Mouse (Mus musculus) neural tube, embryonic 12.5 days (tissue): ENCODE data around the gene A2ml1. TPM values are rescaled to one million over a fixed set of nuclear protein-coding genes. Genes with fewer than 3 reads are reported as not detected.

Source experiments
- ATAC-seq: fragments of 200-750 bp; cut with Nextera tagmentation; 2 replicates; pipeline ENCODE4 v1.8.0; 2017; ENCODE audit warnings: low read depth, mild to moderate bottlenecking, moderate TSS enrichment, moderate library complexity; ENCODE audit not compliant: low FRiP score
- H3K27ac ChIP-seq: fragments of 300-500 bp; sonication (generic); 2 replicates; pipeline ENCODE4 v1.5.1; 2016
- H3K27me3 ChIP-seq: fragments of 300-500 bp; sonication (generic); replicated peaks from 2 replicates; pipeline ENCODE4 v1.6.1; 2016; ENCODE audit warnings: mild to moderate bottlenecking
- H3K36me3 ChIP-seq: fragments of 300-500 bp; sonication (generic); 2 replicates; pipeline ENCODE4 v1.6.1; 2016; ENCODE audit warnings: mild to moderate bottlenecking
- H3K4me1 ChIP-seq: fragments of 300-500 bp; sonication (generic); 2 replicates; pipeline ENCODE4 v1.6.1; 2016
- H3K4me2 ChIP-seq: fragments of 300-500 bp; sonication (generic); replicated peaks from 2 replicates; pipeline ENCODE4 v1.6.1; 2016; ENCODE audit warnings: mild to moderate bottlenecking
- H3K4me3 ChIP-seq: fragments of 300-500 bp; sonication (generic); 2 replicates; pipeline ENCODE4 v1.5.1; 2016
- H3K9ac ChIP-seq: fragments of 300-500 bp; sonication (generic); 2 replicates; pipeline ENCODE4 v1.6.1; 2016; ENCODE audit warnings: mild to moderate bottlenecking
- H3K9me3 ChIP-seq: fragments of 300-500 bp; sonication (generic); 2 replicates; pipeline ENCODE4 v1.6.1; 2016; ENCODE audit warnings: mild to moderate bottlenecking
- WGBS: fragments of 180-500 bp; shearing (Covaris S2); methylation state at CpG from one replicate; pipeline ENCODE4 v1.1.7; 2016; 5-methylcytosine and 5-hydroxymethylcytosine counted together
- polyA plus RNA-seq: library from polyadenylated mRNA; unstranded; fragments of >200 nt; fragmentation: Nextera tagmentation; extraction: Ambion mirVana; gene quantifications from 2 replicates; pipeline ENCODE4 v1.2.1, GENCODE M21; 2016

The A2ml1 gene
- polyA plus RNA-seq, 1 experiment from 2014 or later, result not detected

DNA sequence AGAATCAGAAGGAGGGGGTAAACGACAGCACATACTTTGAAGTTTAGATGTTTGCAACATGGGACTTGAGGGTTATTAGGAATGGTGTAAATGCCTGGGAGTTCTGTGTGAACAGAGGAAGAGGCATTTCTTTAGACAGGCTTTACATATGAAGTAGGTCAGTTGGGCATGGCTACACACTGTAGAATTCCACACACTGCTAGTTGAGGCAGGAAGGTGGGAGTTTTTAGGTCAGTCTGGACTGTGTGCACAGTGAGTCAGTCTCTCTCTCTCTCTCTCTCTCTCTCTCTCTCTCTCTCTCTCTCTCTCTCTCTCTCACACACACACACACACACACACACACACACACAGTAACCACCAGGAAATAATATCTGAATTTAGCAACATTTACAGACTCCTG is 86.1 kb downstream of the A2ml1 start:
- WGBS, result 77% methylated on average over 1 of the region's 1 CpGs
- no peaks in the 10 kb centered on the region for H3K9me3 ChIP-seq
- H3K36me3 ChIP-seq, result no peaks in the 10 kb centered on the region
- no peak overlapping the region for H3K9ac ChIP-seq
- no peaks in the 10 kb centered on the region for H3K27me3 ChIP-seq
- no peak for ATAC-seq
- no peak overlapping the region for H3K4me2 ChIP-seq
- H3K4me3 ChIP-seq, result no peak overlapping the region
- H3K27ac ChIP-seq, result no peak overlapping the region
- no peaks in the 10 kb centered on the region for H3K4me1 ChIP-seq

DNA sequence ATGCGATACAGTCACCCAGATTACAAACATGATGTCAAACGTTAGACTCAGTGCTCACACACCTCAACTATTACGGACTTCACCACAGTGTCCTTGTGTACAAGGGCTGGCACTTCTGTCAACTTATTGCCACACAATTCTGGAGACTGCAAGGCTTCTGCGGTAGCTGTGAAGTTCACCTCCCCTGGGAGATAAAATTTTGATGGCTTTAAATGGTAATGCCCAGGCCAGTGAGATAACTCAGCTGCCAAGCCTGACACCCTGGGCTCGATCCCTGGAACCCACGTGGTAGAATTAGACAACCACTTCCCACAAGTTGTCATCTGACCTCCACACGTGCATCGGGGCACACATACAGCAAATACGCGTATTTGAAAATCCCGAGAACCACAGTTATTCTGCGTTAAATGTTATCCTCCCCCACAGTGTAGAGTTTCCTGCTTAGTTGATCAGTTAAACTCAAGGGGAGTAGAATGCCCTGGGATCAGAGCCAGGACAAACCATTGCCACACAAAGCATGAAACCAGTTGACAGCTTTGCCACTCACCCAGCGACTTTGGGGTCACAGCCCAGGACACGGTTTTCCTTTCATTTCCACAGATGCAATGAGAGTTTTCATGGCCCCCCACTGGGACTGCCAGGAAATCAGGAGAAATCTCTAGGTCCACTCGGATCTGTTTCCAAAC is 86.6 kb downstream of the A2ml1 start:
- H3K27ac ChIP-seq, result no peak overlapping the region
- H3K36me3 ChIP-seq, result no peaks in the 10 kb centered on the region
- ATAC-seq, result no peak
- no peak overlapping the region for H3K4me3 ChIP-seq
- no peaks in the 10 kb centered on the region for H3K4me1 ChIP-seq
- 79% methylated on average over 15 of the region's 15 CpGs for WGBS
- H3K27me3 ChIP-seq, result no peaks in the 10 kb centered on the region
- H3K9ac ChIP-seq, result no peak overlapping the region
- no peaks in the 10 kb centered on the region for H3K9me3 ChIP-seq
- no peak overlapping the region for H3K4me2 ChIP-seq

GRCm38 (mm10) chr6:128491916-128492315 is 89.5 kb downstream of the A2ml1 start:
- no peaks in the 10 kb centered on the region for H3K4me1 ChIP-seq
- no peaks in the 10 kb centered on the region for H3K27me3 ChIP-seq
- H3K4me3 ChIP-seq, result no peak overlapping the region
- H3K4me2 ChIP-seq, result no peak overlapping the region
- H3K9ac ChIP-seq, result no peak overlapping the region
- no peak overlapping the region for H3K27ac ChIP-seq
- 82% methylated on average over 4 of the region's 4 CpGs for WGBS
- H3K9me3 ChIP-seq, result no peaks in the 10 kb centered on the region
- H3K36me3 ChIP-seq, result no peaks in the 10 kb centered on the region
- ATAC-seq, result no peak

- no peaks in the 10 kb centered on the region for H3K4me1 ChIP-seq
- no peaks in the 10 kb centered on the region for H3K27me3 ChIP-seq
- H3K36me3 ChIP-seq, result no peaks in the 10 kb centered on the region
- H3K9me3 ChIP-seq, result no peaks in the 10 kb centered on the region
- H3K4me3 ChIP-seq, result no peak overlapping the region
- H3K4me2 ChIP-seq, result no peak overlapping the region
- no peak overlapping the region for H3K27ac ChIP-seq
- H3K9ac ChIP-seq, result no peak overlapping the region
- ATAC-seq, result no peak
- 90% methylated on average over 10 of the region's 10 CpGs for WGBS
These were observed 91.3 kb downstream of the A2ml1 start for GRCm38 (mm10) chr6:128490141-128490540.

Other genes starting within 250 kb of the A2ml1 start
- gene Tulp3, start 225.8 kb downstream of the A2ml1 start, polyA plus RNA-seq, result 18.9 and 20.5 TPM in 2 replicates
- gene Rhno1, start 218.7 kb downstream of the A2ml1 start, polyA plus RNA-seq, result 147 and 154 TPM in 2 replicates
- gene Foxm1, start 218.6 kb downstream of the A2ml1 start, polyA plus RNA-seq, result 32.0 and 36.8 TPM in 2 replicates
- gene Tex52, start 206.2 kb downstream of the A2ml1 start, polyA plus RNA-seq, result 0.17 and 0.34 TPM in 2 replicates
- gene Gm44596, start 206.1 kb downstream of the A2ml1 start, polyA plus RNA-seq, result not detected in 2 replicates
- 4.6 and 4.8 TPM in 2 replicates for gene Nrip2, start 182.3 kb downstream of the A2ml1 start, polyA plus RNA-seq
- gene Itfg2, start 156.7 kb downstream of the A2ml1 start, polyA plus RNA-seq, result 38.6 and 38.8 TPM in 2 replicates
- gene Fkbp4, start 142.9 kb downstream of the A2ml1 start, polyA plus RNA-seq, result 404 and 410 TPM in 2 replicates
- gene Pzp, start 54.9 kb downstream of the A2ml1 start, polyA plus RNA-seq, result not detected in 2 replicates
- gene Klrb1a, start 41.9 kb upstream of the A2ml1 start, polyA plus RNA-seq, result not detected in 2 replicates
- not detected in 2 replicates for gene Clec2h, start 80.8 kb upstream of the A2ml1 start, polyA plus RNA-seq
- gene Klrb1, start 141.5 kb upstream of the A2ml1 start, polyA plus RNA-seq, result not detected in 2 replicates
- 0.11 TPM in 1 of 2 replicates, not detected in the other for gene Klrb1c, start 207.6 kb upstream of the A2ml1 start, polyA plus RNA-seq
- not detected in 2 replicates for gene Gm44511, start 244.7 kb upstream of the A2ml1 start, polyA plus RNA-seq
- gene Klrb1b, start 244.7 kb upstream of the A2ml1 start, polyA plus RNA-seq, result not detected in 2 replicates